Mouse (Mus musculus) E14TG2a.4 (cell line): ENCODE measurements at regions not wholly inside any gene's neighbourhood (a gene's known extent, or its start where the extent isn't known, plus 50 kb on each side); places are given as distances from the start of the nearest gene placed in this dataset.

Experiments
- H3K27me3 ChIP-seq: 2 replicates; pipeline ENCODE4 v1.6.1; 2014; ENCODE audit warnings: low read length, control low read depth; ENCODE audit not compliant: insufficient read depth
- H3K36me3 ChIP-seq: 2 replicates; pipeline ENCODE4 v1.6.1; 2014; ENCODE audit warnings: low read length, control low read depth; ENCODE audit not compliant: insufficient read depth
- H3K4me1 ChIP-seq: replicated peaks from 2 replicates; pipeline ENCODE4 v1.6.1; 2014; ENCODE audit warnings: low read depth, low read length, control low read depth
- H3K4me3 ChIP-seq: replicated peaks from 2 replicates; pipeline ENCODE4 v1.5.1; 2014; ENCODE audit warnings: mild to moderate bottlenecking, low read length
- H3K9me3 ChIP-seq: 2 replicates; pipeline ENCODE4 v1.6.1; 2014; ENCODE audit warnings: low read length, control low read depth
- CTCF ChIP-seq: conservative IDR thresholded peaks from 2 replicates; pipeline ENCODE4 v1.5.1; 2014; ENCODE audit warnings: low read length
- NANOG ChIP-seq: IDR thresholded peaks from 2 replicates; pipeline ENCODE4 v1.6.1; 2014; ENCODE audit warnings: borderline replicate concordance, low read length, mixed read lengths
- POU5F1 ChIP-seq: IDR thresholded peaks from 2 replicates; pipeline ENCODE4 v1.6.1; 2014; ENCODE audit warnings: low read length, borderline replicate concordance

- Histone ChIP-seq H3K36me3 (no peaks in the 10 kb centered on the region), H3K4me3 (no peak overlapping the region), H3K9me3 (peaks cover 11% of the 10 kb centered on the region), H3K27me3 (no peaks in the 10 kb centered on the region), H3K4me1 (no peaks in the 10 kb centered on the region)
- TF ChIP-seq NANOG (no peak), CTCF (no peak), POU5F1 (no peak)
Observed at GRCm38 (mm10) chr3:139922267-139922666, 716.8 kb downstream of the Stpg2 start.

GRCm38 (mm10) chr3:139933039-139933438, 727.5 kb downstream of the Stpg2 start:
- TF ChIP-seq POU5F1 (no peak), CTCF (no peak), NANOG (no peak)
- no peak overlapping the region for H3K4me3 ChIP-seq
- no peaks in the 10 kb centered on the region for H3K36me3 ChIP-seq
- H3K27me3 ChIP-seq, result no peaks in the 10 kb centered on the region
- H3K4me1 ChIP-seq, result no peaks in the 10 kb centered on the region
- peaks cover 20% of the 10 kb centered on the region for H3K9me3 ChIP-seq

DNA sequence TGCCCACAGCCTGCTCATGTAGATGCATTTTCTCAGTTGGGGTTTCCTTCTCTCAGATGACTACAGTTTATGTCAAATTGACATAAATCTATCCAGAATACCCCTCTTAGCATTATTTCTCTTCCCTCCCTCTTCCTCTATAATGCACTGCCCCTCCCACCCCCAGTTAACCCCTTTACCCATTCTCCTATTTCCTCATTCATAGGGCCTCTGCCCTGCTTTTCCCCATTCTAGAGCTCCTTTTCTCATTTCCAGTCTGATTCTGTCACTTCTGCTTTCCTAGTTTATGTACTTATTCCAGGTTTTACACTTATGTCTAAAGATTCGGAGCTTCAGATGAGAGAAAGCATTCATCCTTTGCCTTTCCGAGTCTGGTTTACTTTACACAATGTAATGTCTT, 740.7 kb downstream of the Stpg2 start:
- Histone ChIP-seq H3K9me3 (no peaks in the 10 kb centered on the region), H3K27me3 (no peaks in the 10 kb centered on the region), H3K36me3 (no peaks in the 10 kb centered on the region), H3K4me1 (no peaks in the 10 kb centered on the region), H3K4me3 (no peak overlapping the region)
- TF ChIP-seq POU5F1, result no peak

DNA sequence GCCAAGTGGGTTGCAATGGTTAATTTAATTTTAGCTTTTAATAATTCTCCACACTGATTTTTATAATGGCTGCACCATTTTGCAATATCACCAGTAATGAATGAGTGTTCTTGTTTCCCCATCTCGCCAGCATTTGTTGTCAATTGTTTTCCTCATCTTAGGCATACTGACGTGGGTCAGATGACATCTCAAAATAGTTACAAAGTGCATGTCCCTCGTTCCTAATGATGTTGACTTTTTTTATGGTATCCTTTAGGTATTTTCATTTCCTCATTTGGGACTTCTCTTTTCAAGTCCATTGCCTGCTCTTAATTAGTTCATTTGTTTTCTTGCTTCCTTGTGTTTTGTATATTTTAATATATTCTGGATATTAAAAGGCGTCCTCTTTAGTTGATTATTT, 741.8 kb downstream of the Stpg2 start:
- TF ChIP-seq CTCF (no peak), POU5F1 (no peak), NANOG (no peak)
- Histone ChIP-seq H3K36me3 (no peaks in the 10 kb centered on the region), H3K4me3 (no peak overlapping the region), H3K27me3 (no peaks in the 10 kb centered on the region), H3K4me1 (no peaks in the 10 kb centered on the region), H3K9me3 (no peaks in the 10 kb centered on the region)

DNA sequence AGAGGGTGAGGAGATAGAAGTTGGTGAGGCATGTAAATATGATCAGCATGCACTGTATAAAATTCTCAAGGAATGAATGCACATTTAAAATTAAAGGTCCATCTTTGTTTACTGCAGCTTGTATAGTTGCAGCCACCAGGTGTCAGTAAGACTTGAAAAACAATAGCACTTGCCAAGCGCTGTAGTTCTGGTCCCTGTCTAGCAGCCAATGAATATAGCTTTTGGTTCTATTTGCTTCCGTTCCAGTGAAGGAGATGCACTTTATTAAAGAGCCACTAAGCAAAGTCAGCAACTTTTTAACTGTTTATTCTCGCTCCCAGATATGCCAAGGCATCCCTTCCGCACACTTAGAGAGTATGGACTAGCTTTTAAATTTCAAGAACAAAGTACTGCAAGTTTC, 743.6 kb downstream of the Stpg2 start:
- Histone ChIP-seq H3K36me3 (no peaks in the 10 kb centered on the region), H3K4me1 (no peaks in the 10 kb centered on the region), H3K9me3 (no peaks in the 10 kb centered on the region), H3K27me3 (no peaks in the 10 kb centered on the region), H3K4me3 (no peak overlapping the region)
- TF ChIP-seq NANOG, result no peak
- TF ChIP-seq CTCF, result no peak
- TF ChIP-seq POU5F1, result no peak

GRCm38 (mm10) chr3:139950016-139950705, 744.7 kb downstream of the Stpg2 start:
- Histone ChIP-seq H3K4me1 (no peaks in the 10 kb centered on the region), H3K27me3 (no peaks in the 10 kb centered on the region), H3K9me3 (no peaks in the 10 kb centered on the region), H3K4me3 (no peak overlapping the region), H3K36me3 (no peaks in the 10 kb centered on the region)
- no peak for TF ChIP-seq CTCF
- no peak for TF ChIP-seq POU5F1
- no peak for TF ChIP-seq NANOG

GRCm38 (mm10) chr3:139951516-139951915, 746.0 kb downstream of the Stpg2 start:
- TF ChIP-seq POU5F1, result no peak
- no peak for TF ChIP-seq CTCF
- TF ChIP-seq NANOG, result no peak
- Histone ChIP-seq H3K9me3 (no peaks in the 10 kb centered on the region), H3K27me3 (no peaks in the 10 kb centered on the region), H3K4me1 (no peaks in the 10 kb centered on the region), H3K36me3 (no peaks in the 10 kb centered on the region), H3K4me3 (no peak overlapping the region)

GRCm38 (mm10) chr3:139978172-139978571, 772.7 kb downstream of the Stpg2 start:
- Histone ChIP-seq H3K27me3 (no peaks in the 10 kb centered on the region), H3K9me3 (peaks cover 21% of the 10 kb centered on the region), H3K4me1 (no peaks in the 10 kb centered on the region), H3K4me3 (no peak overlapping the region), H3K36me3 (no peaks in the 10 kb centered on the region)
- TF ChIP-seq CTCF (no peak), POU5F1 (no peak), NANOG (no peak)

- Histone ChIP-seq H3K36me3 (no peaks in the 10 kb centered on the region), H3K27me3 (no peaks in the 10 kb centered on the region), H3K4me1 (no peaks in the 10 kb centered on the region), H3K9me3 (no peaks in the 10 kb centered on the region), H3K4me3 (no peak overlapping the region)
- no peak for TF ChIP-seq POU5F1
Observed at GRCm38 (mm10) chr3:139985830-139986481, 780.5 kb downstream of the Stpg2 start.
